Mouse (Mus musculus) stomach, postnatal 0 days (tissue): ENCODE data around the gene Sec16a.

Source experiments
- CTCF ChIP-seq: IDR thresholded peaks from 2 replicates; pipeline ENCODE4 v1.5.1; 2016; ENCODE audit warnings: antibody characterized with exemption, low read depth, mild to moderate bottlenecking, moderate library complexity
- EP300 ChIP-seq: optimal IDR thresholded peaks from 2 replicates; pipeline ENCODE3; 2016; ENCODE audit warnings: antibody characterized with exemption

DNA sequence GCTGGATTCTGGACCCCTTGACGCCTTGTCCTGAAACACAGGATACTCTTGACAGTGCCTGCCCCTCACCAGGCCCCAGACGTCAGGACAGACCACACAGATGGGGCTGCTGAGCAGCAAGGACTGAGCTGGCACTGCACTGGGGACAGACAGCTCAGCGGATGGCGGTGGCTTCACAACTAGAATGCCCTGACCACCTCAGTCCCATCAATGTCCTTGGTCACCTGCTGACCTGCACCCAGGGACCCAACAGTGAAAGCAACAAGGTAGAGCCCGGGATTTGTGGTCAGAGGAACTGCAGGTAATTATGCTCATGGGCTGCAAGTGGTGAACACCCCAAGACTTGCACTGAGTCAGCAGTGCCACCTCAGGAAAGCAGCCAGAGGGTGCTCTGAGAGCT is 82.0 kb downstream of the Sec16a start:
- TF ChIP-seq CTCF, result no peak
- no peak for TF ChIP-seq EP300
